Mouse (Mus musculus) hindlimb bud, embryonic 11.5 days (tissue): ENCODE measurements at regions not wholly inside any gene's neighbourhood (a gene's known extent, or its start where the extent isn't known, plus 50 kb on each side); places are given as distances from the start of the nearest gene placed in this dataset.
A peak's percentile ranks its signal among the peaks of the same experiment; 100 is the strongest.

ENCODE experiments used
- DNase-seq: peaks from one replicate; pipeline ENCODE4 v3.0.0-alpha.2; 2012; ENCODE audit warnings: low read depth, low spot score; ENCODE audit errors: extremely low spot score

- peak; percentile 93 for DNase-seq
Observed at GRCm38 (mm10) chrY:4072666-4073065, 301.2 kb downstream of the Gm3376 start.

GRCm38 (mm10) chrY:4073566-4073965 is 302.1 kb downstream of the Gm3376 start:
- DNase-seq = peak; percentile 64
